Mouse (Mus musculus) heart, embryonic 11.5 days (tissue): Measurements from ENCODE around the gene Irak1. TPM values are rescaled to one million over a fixed set of nuclear protein-coding genes. Genes with fewer than 3 reads are reported as not detected.

Experiments used
- ATAC-seq: fragments of 200-750 bp; cut with Nextera tagmentation; replicated peaks from 2 replicates; pipeline ENCODE4 v1.8.0; 2017; ENCODE audit warnings: moderate library complexity; ENCODE audit not compliant: insufficient number of reproducible peaks, low FRiP score, low TSS enrichment
- H3K27ac ChIP-seq: fragments of 300-500 bp; sonication (generic); 2 replicates; pipeline ENCODE4 v1.5.1; 2014; ENCODE audit warnings: mild to moderate bottlenecking, low read depth, low read length
- H3K27me3 ChIP-seq: fragments of 300-500 bp; sonication (generic); 2 replicates; pipeline ENCODE4 v1.6.1; 2014; ENCODE audit warnings: mild to moderate bottlenecking, low read length, mixed read lengths; ENCODE audit not compliant: control insufficient read depth, insufficient read depth
- H3K36me3 ChIP-seq: fragments of 300-500 bp; sonication (generic); 2 replicates; pipeline ENCODE4 v1.6.1; 2014; ENCODE audit warnings: mild to moderate bottlenecking, low read length, moderate library complexity, mixed read lengths; ENCODE audit not compliant: control insufficient read depth, insufficient read depth
- H3K4me1 ChIP-seq: fragments of 300-500 bp; sonication (generic); 2 replicates; pipeline ENCODE4 v1.6.1; 2014; ENCODE audit warnings: low read length; ENCODE audit not compliant: control insufficient read depth, insufficient read depth
- H3K4me2 ChIP-seq: fragments of 300-500 bp; sonication (generic); 2 replicates; pipeline ENCODE4 v1.6.1; 2014; ENCODE audit warnings: mild to moderate bottlenecking, moderate library complexity
- H3K4me3 ChIP-seq: fragments of 300-500 bp; sonication (generic); 2 replicates; pipeline ENCODE4 v1.5.1; 2014; ENCODE audit warnings: low read depth, low read length
- H3K9ac ChIP-seq: fragments of 300-500 bp; sonication (generic); 2 replicates; pipeline ENCODE4 v1.6.1; 2014; ENCODE audit warnings: mild to moderate bottlenecking, low read depth, low read length, moderate library complexity
- H3K9me3 ChIP-seq: fragments of 300-500 bp; sonication (generic); replicated peaks from 2 replicates; pipeline ENCODE4 v1.6.1; 2016; ENCODE audit warnings: low read length; ENCODE audit not compliant: control insufficient read depth
- WGBS: fragments of 180-500 bp; shearing (Covaris S2); extraction: QIAGEN DNeasy Blood & Tissue Kit; methylation state at CpG from one replicate; pipeline ENCODE4 v1.1.7; 2014; ENCODE audit not compliant: insufficient replicate concordance; 5-methylcytosine and 5-hydroxymethylcytosine counted together
- polyA plus RNA-seq: library from polyadenylated mRNA; unstranded; fragments of >200 nt; fragmentation: Nextera tagmentation; extraction: Ambion mirVana; gene quantifications from 2 replicates; pipeline ENCODE4 v1.2.1, GENCODE M21; 2014

The Irak1 gene
- polyA plus RNA-seq, 1 experiment from 2014 or later = 40.7 TPM

- H3K36me3 ChIP-seq = no peaks in the 10 kb centered on the region
- H3K4me2 ChIP-seq = no peak overlapping the region
- 66% methylated on average over 8 of the region's 8 CpGs for WGBS
- H3K9me3 ChIP-seq = no peaks in the 10 kb centered on the region
- no peak for ATAC-seq
- H3K9ac ChIP-seq = no peak overlapping the region
- no peaks in the 10 kb centered on the region for H3K27me3 ChIP-seq
- no peaks in the 10 kb centered on the region for H3K4me1 ChIP-seq
- H3K27ac ChIP-seq = no peak overlapping the region
- H3K4me3 ChIP-seq = no peak overlapping the region
Observed at GRCm38 (mm10) chrX:74008063-74008462, 15.7 kb downstream of the Irak1 start.

- H3K36me3 ChIP-seq = no peaks in the 10 kb centered on the region
- no peak overlapping the region for H3K9ac ChIP-seq
- H3K9me3 ChIP-seq = no peaks in the 10 kb centered on the region
- H3K4me1 ChIP-seq = no peaks in the 10 kb centered on the region
- ATAC-seq = no peak
- 75% methylated on average over 21 of the region's 21 CpGs for WGBS
- H3K27me3 ChIP-seq = no peaks in the 10 kb centered on the region
- H3K27ac ChIP-seq = no peak overlapping the region
- no peak overlapping the region for H3K4me3 ChIP-seq
- H3K4me2 ChIP-seq = no peak overlapping the region
Observed at GRCm38 (mm10) chrX:74006401-74006800, 17.3 kb downstream of the Irak1 start.

- H3K27me3 ChIP-seq = no peaks in the 10 kb centered on the region
- no peaks in the 10 kb centered on the region for H3K36me3 ChIP-seq
- 48% methylated on average over 2 of the region's 2 CpGs for WGBS
- H3K9ac ChIP-seq = no peak overlapping the region
- no peak for ATAC-seq
- H3K9me3 ChIP-seq = no peaks in the 10 kb centered on the region
- H3K4me2 ChIP-seq = no peak overlapping the region
- no peak overlapping the region for H3K4me3 ChIP-seq
- no peaks in the 10 kb centered on the region for H3K4me1 ChIP-seq
- no peak overlapping the region for H3K27ac ChIP-seq
Observed at GRCm38 (mm10) chrX:74003644-74004043, 20.1 kb downstream of the Irak1 start.

GRCm38 (mm10) chrX:74001024-74001423 is 22.7 kb downstream of the Irak1 start:
- H3K4me1 ChIP-seq = no peaks in the 10 kb centered on the region
- H3K4me3 ChIP-seq = no peak overlapping the region
- H3K9ac ChIP-seq = no peak overlapping the region
- no peak for ATAC-seq
- WGBS = 64% methylated on average over 3 of the region's 3 CpGs
- H3K27me3 ChIP-seq = no peaks in the 10 kb centered on the region
- no peak overlapping the region for H3K4me2 ChIP-seq
- no peak overlapping the region for H3K27ac ChIP-seq
- no peaks in the 10 kb centered on the region for H3K36me3 ChIP-seq
- H3K9me3 ChIP-seq = no peaks in the 10 kb centered on the region

GRCm38 (mm10) chrX:73998911-73999869 is 24.5 kb downstream of the Irak1 start:
- Histone ChIP-seq H3K27ac (peak overlapping the region; percentile 29; the same call in 1 of the 2 replicates), H3K36me3 (no peaks in the 10 kb centered on the region), H3K4me2 (peak overlapping the region; percentile 43), H3K27me3 (no peaks in the 10 kb centered on the region), H3K9me3 (no peaks in the 10 kb centered on the region), H3K9ac (no peak overlapping the region), H3K4me1 (no peaks in the 10 kb centered on the region), H3K4me3 (no peak overlapping the region)
- WGBS = 31% methylated on average over 8 of the region's 8 CpGs
- ATAC-seq = peak; percentile 67; the same call in 1 of the 2 replicates

- Histone ChIP-seq H3K27ac (no peak overlapping the region), H3K27me3 (no peaks in the 10 kb centered on the region), H3K4me3 (no peak overlapping the region), H3K36me3 (no peaks in the 10 kb centered on the region), H3K4me1 (no peaks in the 10 kb centered on the region), H3K9ac (no peak overlapping the region), H3K4me2 (no peak overlapping the region), H3K9me3 (no peaks in the 10 kb centered on the region)
- 69% methylated on average over 1 of the region's 1 CpGs for WGBS
- ATAC-seq = no peak
Observed at GRCm38 (mm10) chrX:73977783-73978182, 45.9 kb downstream of the Irak1 start.

- H3K27me3 ChIP-seq = no peaks in the 10 kb centered on the region
- no peaks in the 10 kb centered on the region for H3K4me1 ChIP-seq
- no peak for ATAC-seq
- no peak overlapping the region for H3K4me3 ChIP-seq
- H3K9me3 ChIP-seq = no peaks in the 10 kb centered on the region
- H3K27ac ChIP-seq = no peak overlapping the region
- H3K9ac ChIP-seq = no peak overlapping the region
- H3K36me3 ChIP-seq = no peaks in the 10 kb centered on the region
- no peak overlapping the region for H3K4me2 ChIP-seq
- 81% methylated on average over 2 of the region's 2 CpGs for WGBS
Observed at GRCm38 (mm10) chrX:73976283-73976682, 47.4 kb downstream of the Irak1 start.

- Histone ChIP-seq H3K27me3 (no peaks in the 10 kb centered on the region), H3K4me2 (no peak overlapping the region), H3K27ac (no peak overlapping the region), H3K4me1 (no peaks in the 10 kb centered on the region), H3K9ac (no peak overlapping the region), H3K36me3 (no peaks in the 10 kb centered on the region), H3K4me3 (no peak overlapping the region), H3K9me3 (no peaks in the 10 kb centered on the region)
- ATAC-seq = no peak
- 75% methylated on average over 4 of the region's 4 CpGs for WGBS
Observed at GRCm38 (mm10) chrX:73972774-73973173, 50.9 kb downstream of the Irak1 start.

GRCm38 (mm10) chrX:73970781-73971180 is 52.9 kb downstream of the Irak1 start:
- Histone ChIP-seq H3K4me3 (no peak overlapping the region), H3K9me3 (no peaks in the 10 kb centered on the region), H3K4me1 (no peaks in the 10 kb centered on the region), H3K27me3 (no peaks in the 10 kb centered on the region), H3K27ac (no peak overlapping the region), H3K4me2 (no peak overlapping the region), H3K36me3 (no peaks in the 10 kb centered on the region), H3K9ac (no peak overlapping the region)
- no peak for ATAC-seq
